Mouse (Mus musculus): ENCODE results near the gene Mfap3. TPM values are rescaled to one million over a fixed set of nuclear protein-coding genes. Genes with fewer than 3 reads are reported as not detected.

Gene Mfap3
- polyA plus RNA-seq, 1 experiment: 6.4 TPM

- Histone ChIP-seq H3K27me3 (ENCODE audit: control insufficient read depth, insufficient read depth, insufficient read length) (no peaks in the 10 kb centered on the region), H3K79me2 (ENCODE audit: control insufficient read depth, insufficient read depth) (no peaks in the 10 kb centered on the region), H3K4me2 (ENCODE audit: low read depth) (no peak overlapping the region), H3ac (ENCODE audit: control insufficient read depth, insufficient read length) (no peak overlapping the region), H3K36me3 (ENCODE audit: control insufficient read depth, insufficient read depth) (no peaks in the 10 kb centered on the region), H3K4me3 (no peak overlapping the region)
- TF ChIP-seq CEBPB (IDR thresholded peaks at IDR 0.05; ENCODE audit: insufficient read depth, poor library complexity, severe bottlenecking): no peak
- no peak for TF ChIP-seq TCF3 (IDR thresholded peaks at IDR 0.05; ENCODE audit: insufficient read length, low read depth)
- no peak for TF ChIP-seq SRF (IDR thresholded peaks at IDR 0.05; ENCODE audit: control insufficient read depth, insufficient read length, low read depth)
- TF ChIP-seq POLR2AphosphoS2 (IDR thresholded peaks at IDR 0.05; ENCODE audit: insufficient read length, low read depth): no peak
- TF ChIP-seq E2F4 (IDR thresholded peaks at IDR 0.05; ENCODE audit: insufficient read depth): no peak
- no peak for TF ChIP-seq TCF12 (IDR thresholded peaks at IDR 0.05; ENCODE audit: insufficient read depth, poor library complexity, severe bottlenecking)
- no peak for TF ChIP-seq MAX (IDR thresholded peaks at IDR 0.05; ENCODE audit: low read depth)
- TF ChIP-seq POLR2A (IDR thresholded peaks at IDR 0.05; ENCODE audit: insufficient read length, low read depth): no peak
- no peak for TF ChIP-seq MYOD1 (IDR thresholded peaks at IDR 0.05; ENCODE audit: control insufficient read depth in 1 of 3, insufficient read length in 2 of 3, low read depth in 2 of 3)
- TF ChIP-seq MYOG (IDR thresholded peaks at IDR 0.05; ENCODE audit: control insufficient read depth in 1 of 3, insufficient read depth in 1 of 3, insufficient read length in 2 of 3, low read depth in 2 of 3): no peak
- no peak for TF ChIP-seq USF1 (IDR thresholded peaks at IDR 0.05; ENCODE audit: low read depth)
These were observed 64.6 kb downstream of the Mfap3 start for GRCm38 (mm10) chr11:57582818-57583635.

Other genes starting within 250 kb of the Mfap3 start
- 28.7 TPM for gene Fam114a2, start within 50 bp of the Mfap3 start, polyA plus RNA-seq (2012; fragmentation: generic; extraction: Trizol)
- 27.2 TPM for gene Galnt10, start 126.8 kb downstream of the Mfap3 start, polyA plus RNA-seq (2012; fragmentation: generic; extraction: Trizol)

Measured in myocyte (in vitro differentiated cells).